Mouse (Mus musculus) WW6 (cell line): Measurements from ENCODE around the gene Gli2.

Experiments used
- DNase-seq: peaks from one replicate; pipeline ENCODE4 v3.0.0-alpha.2; 2013; ENCODE audit warnings: low read depth, low spot score

Gli2 gene

GRCm38 (mm10) chr1:118941336-118941735 is 112.1 kb downstream of the Gli2 start:
- DNase-seq: no peak

- no peak for DNase-seq
Observed at GRCm38 (mm10) chr1:118940269-118940840, 113.1 kb downstream of the Gli2 start.

- DNase-seq: no peak
Observed at GRCm38 (mm10) chr1:118938206-118938605, 115.2 kb downstream of the Gli2 start.

- no peak for DNase-seq
Observed at GRCm38 (mm10) chr1:118936108-118936507, 117.3 kb downstream of the Gli2 start.

- DNase-seq: no peak
Observed at GRCm38 (mm10) chr1:118935518-118935917, 117.9 kb downstream of the Gli2 start.

- no peak for DNase-seq
Observed at GRCm38 (mm10) chr1:118932167-118932566, 121.3 kb downstream of the Gli2 start.

GRCm38 (mm10) chr1:118927543-118928354 is 125.7 kb downstream of the Gli2 start:
- DNase-seq: no peak

GRCm38 (mm10) chr1:118926556-118926955 is 126.9 kb downstream of the Gli2 start:
- no peak for DNase-seq

GRCm38 (mm10) chr1:118922189-118922588 is 131.2 kb downstream of the Gli2 start:
- no peak for DNase-seq

- DNase-seq: no peak
Observed at GRCm38 (mm10) chr1:118917520-118918220, 135.7 kb downstream of the Gli2 start.

GRCm38 (mm10) chr1:118916477-118917075 is 136.8 kb downstream of the Gli2 start:
- no peak for DNase-seq

- DNase-seq: no peak
Observed at GRCm38 (mm10) chr1:118913414-118914385, 139.7 kb downstream of the Gli2 start.

- DNase-seq: no peak
Observed at GRCm38 (mm10) chr1:118912929-118913328, 140.5 kb downstream of the Gli2 start.

- no peak for DNase-seq
Observed at GRCm38 (mm10) chr1:118911427-118911727, 142.0 kb downstream of the Gli2 start.

GRCm38 (mm10) chr1:118910693-118911426 is 142.6 kb downstream of the Gli2 start:
- DNase-seq: no peak

- no peak for DNase-seq
Observed at GRCm38 (mm10) chr1:118909051-118909450, 144.4 kb downstream of the Gli2 start.

GRCm38 (mm10) chr1:118907574-118907973 is 145.8 kb downstream of the Gli2 start:
- DNase-seq: no peak

- no peak for DNase-seq
Observed at GRCm38 (mm10) chr1:118905319-118905718, 148.1 kb downstream of the Gli2 start.

- DNase-seq: no peak
Observed at GRCm38 (mm10) chr1:118904909-118905308, 148.5 kb downstream of the Gli2 start.

GRCm38 (mm10) chr1:118904431-118904830 is 149.0 kb downstream of the Gli2 start:
- no peak for DNase-seq
